Mouse (Mus musculus) kidney, postnatal 4 days (tissue): Measurements from ENCODE around the gene Tmbim6.
"Not testable (repeated sequence)": the region's sequence is repeated elsewhere in the genome, so short reads cannot be mapped to it uniquely, and the experiment has no call there.

Experiments used
- DNase-seq, 2 experiments: peaks; one replicate each; pipeline ENCODE4 v3.0.0; 2021; ENCODE audit warnings: mixed read lengths in 2 of 2

Gene Tmbim6

GRCm38 (mm10) chr15:99420101-99420500 lies 27.4 kb downstream of the Tmbim6 start:
- no peak for DNase-seq

- DNase-seq: peak; percentile 87 to 91
Observed at GRCm38 (mm10) chr15:99420521-99421014, 27.9 kb downstream of the Tmbim6 start.

GRCm38 (mm10) chr15:99421152-99421551 lies 28.5 kb downstream of the Tmbim6 start:
- DNase-seq: peak; percentile 50 to 67

GRCm38 (mm10) chr15:99421676-99422075 lies 29.0 kb downstream of the Tmbim6 start:
- no peak for DNase-seq

GRCm38 (mm10) chr15:99422551-99422950 lies 29.9 kb downstream of the Tmbim6 start:
- no peak for DNase-seq

GRCm38 (mm10) chr15:99423131-99423530 lies 30.4 kb downstream of the Tmbim6 start:
- DNase-seq: no peak

GRCm38 (mm10) chr15:99423884-99424283 lies 31.2 kb downstream of the Tmbim6 start:
- DNase-seq: no peak

GRCm38 (mm10) chr15:99430394-99430793 lies 37.7 kb downstream of the Tmbim6 start:
- no peak for DNase-seq

- DNase-seq: no peak
Observed at GRCm38 (mm10) chr15:99431063-99431462, 38.4 kb downstream of the Tmbim6 start.

GRCm38 (mm10) chr15:99431504-99431903 lies 38.8 kb downstream of the Tmbim6 start:
- peak in 1 of 2 experiments; percentile 4 for DNase-seq

GRCm38 (mm10) chr15:99431967-99432366 lies 39.3 kb downstream of the Tmbim6 start:
- DNase-seq: peak in 1 of 2 experiments; percentile 48

GRCm38 (mm10) chr15:99433081-99433718 lies 40.5 kb downstream of the Tmbim6 start:
- DNase-seq: peak in 1 of 2 experiments; percentile 30

GRCm38 (mm10) chr15:99433913-99434312 lies 41.2 kb downstream of the Tmbim6 start:
- DNase-seq: peak in 1 of 2 experiments; percentile 22

- peak in 1 of 2 experiments; percentile 11 for DNase-seq
Observed at GRCm38 (mm10) chr15:99438966-99439698, 46.5 kb downstream of the Tmbim6 start.

GRCm38 (mm10) chr15:99440112-99440815 lies 47.6 kb downstream of the Tmbim6 start:
- peak; percentile 78 to 85 for DNase-seq

- DNase-seq: no peak
Observed at GRCm38 (mm10) chr15:99440816-99441457, 48.3 kb downstream of the Tmbim6 start.

GRCm38 (mm10) chr15:99442358-99442757 lies 49.7 kb downstream of the Tmbim6 start:
- peak in 1 of 2 experiments; percentile 14 for DNase-seq

- no peak for DNase-seq
Observed at GRCm38 (mm10) chr15:99445567-99445966, 52.9 kb downstream of the Tmbim6 start.

GRCm38 (mm10) chr15:99446136-99446535 lies 53.5 kb downstream of the Tmbim6 start:
- not testable (repeated sequence) for DNase-seq

- peak; percentile 55 to 67 for DNase-seq
Observed at GRCm38 (mm10) chr15:99449131-99449750, 56.6 kb downstream of the Tmbim6 start.

GRCm38 (mm10) chr15:99449751-99450280 lies 57.1 kb downstream of the Tmbim6 start:
- no peak for DNase-seq
